Mouse (Mus musculus) lung, adult 18-20 months (tissue): ENCODE data around the gene Rabggta.

Source experiments
- DNase-seq, 2 experiments: peaks; one replicate each; pipeline ENCODE4 v3.0.0; 2022; ENCODE audit warnings: mixed read lengths in 2 of 2

Rabggta gene

GRCm38 (mm10) chr14:55681160-55682117 lies 40.6 kb downstream of the Rabggta start, which contains the start of gene Tinf2:
Gene Tinf2 (minus strand): TSS chr14:55681820.
- peak; percentile 93 to 94 for DNase-seq

GRCm38 (mm10) chr14:55677615-55678014 lies 44.4 kb downstream of the Rabggta start:
- no peak for DNase-seq

GRCm38 (mm10) chr14:55672741-55673060 lies 49.4 kb downstream of the Rabggta start:
- DNase-seq: no peak

GRCm38 (mm10) chr14:55671833-55672740 lies 50.0 kb downstream of the Rabggta start, which contains the start of the genes Gmpr2 and Nedd8:
Gene Gmpr2 (plus strand): TSS chr14:55671941.
Gene Nedd8 (minus strand): TSS chr14:55672124.
- peak; percentile 95 to 96 for DNase-seq

GRCm38 (mm10) chr14:55671486-55671832 lies 50.6 kb downstream of the Rabggta start:
- no peak for DNase-seq
